Mouse (Mus musculus): ENCODE measurements around the gene Cfap299.

Cfap299 gene

DNA sequence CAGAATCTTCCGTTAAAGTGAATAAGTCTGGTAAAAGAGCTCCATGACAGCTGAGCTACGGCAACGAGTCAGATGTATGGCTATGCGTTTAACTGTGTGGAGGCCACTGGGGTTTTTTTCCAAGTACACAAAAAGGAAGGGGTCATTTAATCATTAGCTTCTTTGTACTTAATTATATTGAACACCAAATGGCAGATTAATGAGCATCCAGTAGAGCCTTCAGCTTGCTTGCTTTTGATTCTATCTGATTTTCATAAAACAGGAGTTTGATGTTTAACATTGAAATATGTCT is 47.6 kb downstream of the Cfap299 start:
- DNase-seq (ENCODE audit: low read depth), result no peak

DNA sequence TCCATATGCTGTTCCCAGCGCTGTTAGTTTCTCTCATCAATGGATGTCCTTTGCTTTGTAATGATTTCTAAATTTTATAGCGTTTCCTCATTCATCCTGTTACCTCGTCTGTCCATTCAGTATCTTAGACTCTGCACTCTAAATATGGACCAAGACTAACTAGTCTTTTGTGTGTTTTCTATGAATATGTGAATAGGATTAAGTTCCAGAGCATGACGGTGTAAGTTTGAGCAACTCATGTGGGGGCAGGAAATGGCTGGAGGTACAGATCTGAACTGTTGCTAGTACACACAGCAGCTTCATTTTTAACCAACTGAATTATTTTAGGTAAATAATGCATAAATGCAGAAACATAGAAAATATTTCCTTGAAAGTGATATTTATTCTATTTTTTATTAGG is 51.3 kb downstream of the Cfap299 start:
- DNase-seq (ENCODE audit: low read depth), result no peak

DNA sequence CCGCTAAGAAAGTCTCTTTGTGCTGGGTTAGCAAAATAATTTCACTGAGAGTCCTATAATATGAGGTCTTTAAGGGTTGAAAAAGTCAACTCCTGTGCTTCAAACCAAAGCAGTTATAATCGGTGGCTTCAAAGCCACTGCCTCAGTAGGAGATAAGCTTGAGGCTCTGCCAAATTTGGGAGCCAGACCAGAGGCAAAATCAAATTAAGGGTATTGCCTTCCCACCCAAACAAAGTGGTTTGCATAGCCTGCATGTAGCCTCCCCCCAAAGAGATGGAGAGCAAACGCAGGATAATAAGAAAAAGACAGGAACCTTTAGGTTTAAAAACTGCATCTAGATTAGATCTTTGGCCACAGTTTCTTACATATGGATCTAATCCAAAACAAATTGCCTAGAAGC is 58.0 kb downstream of the Cfap299 start:
- DNase-seq (ENCODE audit: low read depth), result no peak

DNA sequence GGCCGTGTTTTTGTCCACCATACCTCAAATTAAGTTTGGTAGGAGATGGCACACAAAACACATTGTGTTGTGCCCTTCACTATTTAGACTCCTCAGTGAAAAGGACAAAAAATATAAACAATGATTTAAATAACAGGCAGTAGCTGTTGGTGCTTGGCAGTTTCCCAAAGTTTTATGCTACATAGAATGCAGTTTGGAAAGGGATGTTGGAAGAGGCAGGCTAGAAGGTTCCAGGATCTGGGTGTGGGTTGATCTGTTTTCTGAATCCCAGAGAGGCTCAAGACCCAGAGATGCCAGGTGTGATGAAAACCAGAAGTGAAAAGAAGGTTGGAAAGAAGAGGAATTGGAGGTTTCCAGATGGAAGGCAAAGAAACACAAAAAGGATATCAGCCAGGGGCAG is 73.1 kb downstream of the Cfap299 start:
- DNase-seq (ENCODE audit: low read depth), result no peak

DNA sequence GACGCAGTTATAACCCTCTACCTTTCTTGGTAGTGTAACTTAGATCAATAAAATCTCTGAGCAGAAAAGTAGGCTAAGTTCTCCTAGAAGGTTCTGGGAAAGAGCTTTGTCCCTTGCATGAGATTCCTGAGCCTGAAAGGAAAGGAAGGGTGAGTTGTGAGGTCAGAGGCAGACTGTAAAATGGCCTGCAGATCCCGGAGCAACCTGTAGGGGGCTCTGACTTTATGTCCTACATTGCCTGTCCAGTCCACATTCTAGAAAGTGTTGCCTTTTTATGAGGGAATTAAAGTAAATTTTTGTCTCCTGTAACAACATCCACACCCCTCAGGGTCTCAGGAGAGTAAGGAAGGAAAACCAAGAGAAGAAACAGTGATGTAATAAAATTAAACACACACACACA is 81.0 kb downstream of the Cfap299 start:
- DNase-seq (ENCODE audit: low read depth), result no peak

DNA sequence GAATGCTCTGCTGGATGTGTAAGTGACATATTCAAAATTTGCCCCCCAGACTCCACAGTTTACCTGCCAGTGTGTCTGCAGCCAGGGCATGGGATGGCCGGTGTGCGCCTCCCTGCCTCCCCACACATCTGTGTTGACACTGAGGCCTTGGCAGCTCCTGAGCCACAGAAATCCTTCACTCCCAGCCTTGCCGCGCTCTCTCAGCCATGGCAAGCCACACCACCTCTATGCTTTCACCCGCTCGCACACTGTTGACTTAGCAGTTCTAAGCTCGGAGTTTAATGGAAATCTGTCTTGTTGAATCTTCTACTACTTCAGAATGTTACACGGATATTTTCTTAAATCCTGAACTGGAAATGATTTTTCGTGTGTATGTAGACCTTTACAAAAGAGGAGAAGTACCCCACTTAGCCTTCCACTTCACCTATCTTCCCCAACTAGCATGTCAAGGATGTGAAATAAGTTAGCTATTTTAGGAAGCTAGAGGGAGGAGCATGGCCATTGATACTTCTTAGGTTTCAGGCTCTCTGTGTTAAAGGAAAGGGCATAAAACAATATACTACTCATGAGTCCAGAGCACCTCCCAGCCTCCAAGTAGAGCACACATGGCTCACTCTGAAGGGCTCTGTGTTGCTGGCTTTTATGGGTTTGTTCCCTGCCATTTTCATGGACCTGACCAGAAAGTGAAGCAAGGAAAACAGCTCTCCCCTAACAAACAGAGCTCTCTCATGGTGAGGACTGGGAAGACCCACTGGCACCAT is 87.5 kb downstream of the Cfap299 start:
- no peak for DNase-seq (ENCODE audit: low read depth)

DNA sequence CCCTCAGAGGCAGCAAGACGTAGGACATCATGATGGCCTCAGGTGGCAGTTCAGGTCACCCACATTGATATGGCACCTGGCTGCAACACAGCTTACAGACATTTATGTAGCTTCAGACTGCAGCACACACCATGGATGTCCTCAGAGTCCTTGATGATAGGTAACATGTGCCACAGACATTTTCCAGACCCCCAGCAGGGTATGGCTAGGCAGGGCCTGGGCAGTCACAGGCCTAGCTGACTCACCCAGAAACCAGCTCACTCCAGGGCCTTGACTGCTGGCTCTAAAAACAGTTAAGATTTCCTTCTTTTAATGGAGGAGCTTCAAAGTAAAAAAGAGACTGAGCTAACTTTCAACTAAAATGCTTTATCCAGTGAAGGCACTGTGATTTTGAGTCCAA is 95.9 kb downstream of the Cfap299 start:
- DNase-seq (ENCODE audit: low read depth), result no peak

DNA sequence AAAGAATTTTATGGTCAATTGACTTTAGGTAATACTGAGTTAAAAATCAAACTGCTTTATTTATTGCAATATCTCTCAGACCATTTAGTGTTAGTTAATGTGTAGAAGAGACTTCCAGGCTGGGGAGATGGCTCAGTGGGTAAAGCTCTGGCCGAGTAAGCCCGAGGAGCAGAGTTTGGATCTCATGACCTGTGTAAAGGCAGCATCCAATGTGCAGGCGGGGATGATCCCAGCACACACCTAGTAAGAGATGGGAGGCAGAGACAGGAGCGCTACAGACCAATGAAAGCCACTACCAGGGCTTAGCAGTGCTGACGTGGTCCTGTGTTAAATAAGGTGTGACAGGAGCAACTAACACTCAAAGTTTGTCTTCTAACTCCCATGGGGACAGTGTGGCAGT is 97.0 kb downstream of the Cfap299 start:
- no peak for DNase-seq (ENCODE audit: low read depth)

DNA sequence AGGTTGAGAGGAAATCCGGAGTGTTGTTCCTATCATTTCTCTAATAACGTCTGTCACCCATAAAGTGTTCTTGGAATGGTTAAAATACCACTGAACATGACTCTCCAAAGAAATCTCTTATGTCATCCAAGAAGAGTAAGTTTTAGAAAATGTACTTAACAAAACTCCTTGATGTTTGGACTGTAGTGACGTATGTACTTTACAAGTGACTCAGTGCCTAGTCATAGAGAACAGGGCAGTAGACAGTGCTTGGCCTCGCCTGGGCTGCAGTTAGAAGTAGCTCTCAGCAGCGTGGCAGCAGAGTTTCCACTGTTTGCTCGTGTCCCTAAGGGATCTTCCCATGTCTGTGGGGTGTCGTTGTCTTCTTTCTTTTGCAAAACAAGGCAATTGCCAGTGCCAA is 101.0 kb downstream of the Cfap299 start:
- DNase-seq (ENCODE audit: low read depth), result no peak

DNA sequence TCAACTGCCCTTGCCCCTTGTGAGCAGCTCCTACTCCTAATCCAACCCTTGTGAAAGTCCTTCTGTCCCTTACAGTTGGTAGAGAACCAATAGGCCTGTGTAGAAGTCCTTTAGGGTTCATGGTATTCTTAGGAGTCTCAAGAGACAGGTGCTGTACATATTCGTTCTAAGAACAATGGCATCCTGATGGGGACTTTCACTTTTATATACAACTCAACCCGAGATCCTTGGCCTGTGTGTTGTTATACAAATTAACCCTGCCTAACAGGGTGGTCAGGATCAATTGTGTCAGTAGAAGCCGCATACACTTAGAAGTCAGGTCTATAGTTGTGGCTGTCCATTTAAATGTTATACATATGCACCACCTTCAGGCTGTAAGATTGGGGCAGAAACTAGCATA is 109.6 kb downstream of the Cfap299 start:
- no peak for DNase-seq (ENCODE audit: low read depth)

DNA sequence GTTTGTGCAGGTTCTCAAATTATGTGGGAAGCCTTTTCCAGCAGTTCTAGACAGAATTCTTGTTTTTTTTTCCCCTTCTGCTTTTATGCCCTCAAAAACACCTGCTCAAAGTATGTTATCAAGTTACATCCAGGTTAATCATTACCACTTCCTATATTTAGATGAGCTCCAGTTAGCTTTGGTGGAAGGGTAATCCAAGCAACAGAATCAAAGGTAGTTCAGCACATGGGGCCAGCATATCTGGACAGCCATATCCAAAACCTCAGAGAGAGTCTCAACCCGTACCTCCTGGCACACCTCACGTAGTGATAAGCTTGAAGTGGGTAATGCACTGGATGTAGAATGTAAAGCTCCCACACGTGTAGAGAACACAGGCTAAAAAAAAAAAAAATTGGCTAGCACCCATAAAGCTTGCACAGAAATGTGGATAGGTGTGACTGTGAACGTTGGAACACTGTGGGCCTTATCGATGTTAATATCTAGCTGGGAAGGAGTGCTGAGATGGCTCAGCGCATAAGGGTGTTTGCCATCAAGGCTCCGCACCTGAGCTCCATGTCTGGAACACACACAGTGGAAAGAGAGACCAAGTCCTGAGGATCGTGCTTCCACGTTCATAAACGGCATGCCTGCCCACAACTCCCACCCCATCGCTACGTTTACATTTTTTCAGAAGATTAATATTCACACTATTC is 117.8 kb downstream of the Cfap299 start:
- DNase-seq (ENCODE audit: low read depth), result no peak

DNA sequence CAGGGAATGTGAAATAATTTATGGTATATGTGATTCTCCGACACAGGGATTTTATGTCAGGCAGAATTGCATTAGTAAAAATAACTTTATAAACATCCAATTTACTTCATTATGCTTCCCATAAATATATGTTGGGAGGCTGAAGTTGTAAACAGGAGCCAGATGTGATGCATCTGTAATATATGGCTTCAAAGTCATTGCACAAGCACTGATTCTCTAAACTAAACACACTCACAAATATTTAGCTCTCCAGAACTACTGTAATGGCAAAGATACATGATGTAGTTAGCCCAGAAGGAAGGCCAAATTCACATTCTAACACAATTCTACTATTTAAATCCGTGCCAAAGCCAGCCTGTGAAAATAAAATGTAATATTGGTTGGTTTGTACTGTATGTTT is 120.8 kb downstream of the Cfap299 start:
- DNase-seq (ENCODE audit: low read depth), result no peak

DNA sequence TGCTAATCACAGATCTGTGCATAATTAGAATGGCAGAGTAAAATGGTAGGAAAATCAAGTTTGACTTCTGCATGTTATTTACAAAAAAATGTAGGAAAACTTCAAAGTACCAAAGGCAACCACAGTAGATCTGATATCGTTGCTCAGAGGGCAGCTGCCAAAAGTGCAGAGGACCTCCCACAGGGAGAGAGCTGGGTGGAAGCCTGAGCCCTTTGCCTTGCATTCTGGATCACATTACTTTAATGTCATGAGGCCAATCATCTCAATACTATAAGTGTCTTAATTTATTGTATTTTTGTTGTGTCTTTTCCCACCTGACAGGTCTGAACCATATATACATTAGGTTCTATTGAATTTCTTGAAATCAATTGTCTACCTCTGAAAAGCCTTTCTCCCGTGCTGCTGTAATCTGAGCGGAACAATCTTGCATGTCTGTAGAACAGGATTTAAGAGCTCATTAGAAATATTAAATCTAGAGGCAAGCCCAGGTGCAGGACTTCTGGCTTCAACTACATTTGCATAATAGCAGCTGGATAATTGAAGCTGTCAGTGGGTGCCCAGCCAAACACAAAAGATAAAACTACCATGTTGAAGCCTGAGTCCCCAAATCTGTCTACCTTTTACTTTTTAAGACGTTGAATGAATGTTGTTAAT is 137.9 kb downstream of the Cfap299 start:
- DNase-seq (ENCODE audit: low read depth), result no peak

DNA sequence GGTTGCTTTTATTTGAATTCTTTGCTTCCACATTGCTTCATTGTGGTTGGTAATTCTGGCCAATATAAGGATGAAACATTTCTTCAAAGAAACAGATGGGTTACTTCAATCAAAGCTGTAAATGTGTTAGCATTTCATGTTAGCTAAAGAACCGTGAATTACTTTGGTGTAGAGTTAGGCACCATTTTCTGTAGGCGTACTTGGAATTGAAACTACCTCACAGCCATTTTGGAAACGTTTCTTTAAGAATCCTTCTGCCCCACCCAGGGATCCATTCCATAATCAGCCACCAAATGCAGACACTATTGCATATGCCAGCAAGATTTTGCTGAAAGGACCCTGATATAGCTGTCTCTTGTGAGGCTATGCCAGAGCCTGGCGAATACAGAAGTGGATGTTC is 140.9 kb downstream of the Cfap299 start:
- DNase-seq (ENCODE audit: low read depth), result no peak

DNA sequence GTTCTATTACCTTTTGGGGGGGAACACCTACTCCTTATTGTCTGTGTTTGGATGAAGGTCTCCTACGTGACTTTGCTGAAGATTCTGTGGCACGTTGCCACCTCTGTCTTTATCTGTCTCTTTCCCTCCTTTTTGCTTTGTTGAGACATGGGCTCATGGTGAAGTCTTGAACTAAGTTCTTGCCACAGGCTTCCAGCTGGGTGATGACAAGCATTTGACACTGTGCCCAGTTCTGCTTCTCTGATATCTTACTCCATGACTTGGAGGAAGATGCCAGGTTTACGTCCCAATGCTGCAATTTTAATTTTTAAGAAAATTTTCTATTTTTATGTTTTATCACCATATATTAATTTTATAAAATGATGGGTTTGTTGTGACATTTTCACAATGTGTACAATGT is 147.4 kb downstream of the Cfap299 start:
- DNase-seq (ENCODE audit: low read depth), result no peak

DNA sequence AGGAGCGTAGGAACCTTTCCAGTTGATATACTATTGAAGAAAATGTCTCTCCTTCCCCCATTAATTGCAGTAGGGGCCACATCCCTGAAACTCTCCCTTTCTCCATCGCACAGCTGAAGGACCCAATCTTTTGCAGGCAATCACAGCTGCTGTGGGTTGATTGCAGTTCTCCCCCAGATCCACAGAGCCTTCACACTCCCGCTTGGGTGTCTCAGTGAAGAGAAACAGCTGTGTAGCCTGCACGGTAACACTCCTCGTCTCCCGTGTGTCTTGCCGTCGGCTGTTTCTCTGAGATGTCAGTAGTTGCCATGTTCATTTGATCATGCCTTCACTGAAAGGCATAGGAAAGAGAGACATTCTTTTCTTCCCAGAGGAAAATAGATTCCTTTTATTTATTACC is 148.2 kb downstream of the Cfap299 start:
- no peak for DNase-seq (ENCODE audit: low read depth)

DNA sequence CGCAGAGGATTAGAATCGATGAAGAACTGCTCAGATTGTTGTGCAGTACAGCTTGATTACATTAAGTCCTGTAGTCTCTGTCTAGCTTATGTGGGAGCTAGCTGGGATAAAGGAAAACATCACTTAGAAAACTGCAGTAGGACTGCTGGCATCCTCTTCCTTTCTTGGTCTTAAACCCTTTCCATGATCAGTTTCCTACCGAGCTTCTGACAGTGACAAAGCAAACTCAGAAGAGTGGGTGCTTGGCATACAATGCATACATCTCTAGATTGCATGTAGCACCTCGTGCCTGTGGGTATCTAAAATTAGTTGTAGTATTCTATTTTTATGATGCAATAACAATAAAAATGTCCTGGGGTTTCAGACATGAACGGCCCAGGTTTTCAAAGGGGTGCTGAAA is 154.4 kb downstream of the Cfap299 start:
- no peak for DNase-seq (ENCODE audit: low read depth)

DNA sequence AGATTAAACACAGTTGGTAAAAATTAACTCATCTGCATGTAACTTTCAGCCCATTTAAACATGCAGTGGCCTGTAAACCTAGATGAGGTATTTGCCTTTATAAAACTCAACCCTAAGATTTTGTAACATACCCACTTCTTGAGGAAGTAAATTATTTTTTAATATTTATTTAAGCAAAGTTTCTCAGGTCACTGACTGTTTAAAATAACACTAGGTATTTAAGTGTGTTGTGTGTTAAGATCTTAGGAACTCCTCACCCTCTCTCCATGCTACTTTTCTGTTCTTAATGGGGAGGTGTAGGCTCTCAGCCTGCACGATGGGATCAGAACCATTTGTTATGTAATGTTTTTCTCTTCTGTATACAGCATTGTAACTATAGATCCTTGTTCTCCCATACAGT is 156.1 kb downstream of the Cfap299 start:
- DNase-seq (ENCODE audit: low read depth), result no peak

DNA sequence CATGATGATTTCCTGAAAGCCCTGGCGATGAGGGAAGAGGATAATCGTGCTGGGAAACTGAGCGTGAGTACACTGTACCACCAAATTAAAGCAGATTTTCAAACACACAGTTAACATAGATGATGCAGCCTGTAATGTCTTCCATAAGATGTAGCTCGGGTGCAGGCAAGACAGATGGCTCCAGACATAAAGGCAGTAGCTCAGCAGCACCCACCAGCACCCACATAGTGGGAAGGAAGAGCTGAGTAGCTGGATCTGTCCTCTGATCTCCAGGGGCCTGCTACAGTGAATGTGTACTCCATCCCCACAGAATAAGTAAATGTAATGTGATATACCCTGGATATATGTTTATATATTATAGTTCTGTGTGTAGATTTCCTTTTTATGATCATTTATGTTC is 169.2 kb downstream of the Cfap299 start:
- no peak for DNase-seq (ENCODE audit: low read depth)

DNA sequence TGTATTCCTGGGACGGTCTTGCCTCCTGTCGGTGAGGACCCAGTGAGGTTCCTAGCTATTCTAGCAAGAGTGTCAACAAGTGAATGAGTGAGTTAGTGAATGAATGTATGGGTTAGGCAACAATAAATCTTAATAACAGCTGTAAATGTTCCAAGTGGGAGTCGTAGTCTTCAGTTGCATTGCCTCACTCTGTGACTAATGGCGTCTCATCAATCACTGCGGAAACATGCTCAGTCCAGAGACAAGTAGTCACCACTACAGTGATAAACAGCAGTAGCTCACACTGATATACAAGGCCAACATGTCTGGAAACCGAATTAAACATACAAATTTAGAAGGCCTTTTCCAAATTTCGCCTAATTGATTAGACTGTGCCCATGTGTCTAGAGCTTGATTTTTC is 187.1 kb downstream of the Cfap299 start:
- no peak for DNase-seq (ENCODE audit: low read depth)

DNA sequence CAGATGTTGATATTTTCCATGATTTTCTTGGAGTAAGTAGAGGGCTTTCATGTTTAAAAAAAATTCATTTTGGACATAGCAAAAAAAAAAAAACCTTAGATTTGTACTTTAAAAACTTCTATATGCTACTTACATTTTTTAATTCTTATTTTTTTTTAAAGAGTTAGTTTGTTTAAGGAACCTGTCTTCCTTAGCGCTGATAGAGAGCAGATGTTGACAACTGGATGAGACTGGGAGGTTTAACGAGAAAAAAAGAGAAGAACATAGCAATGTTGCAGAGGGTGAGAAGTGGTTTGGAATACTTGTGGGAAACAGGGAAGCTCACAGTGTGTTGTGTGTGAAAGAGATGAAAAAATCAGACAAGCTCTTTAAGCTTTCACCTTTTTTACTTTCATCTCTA is 191.0 kb downstream of the Cfap299 start:
- DNase-seq (ENCODE audit: low read depth), result no peak

DNA sequence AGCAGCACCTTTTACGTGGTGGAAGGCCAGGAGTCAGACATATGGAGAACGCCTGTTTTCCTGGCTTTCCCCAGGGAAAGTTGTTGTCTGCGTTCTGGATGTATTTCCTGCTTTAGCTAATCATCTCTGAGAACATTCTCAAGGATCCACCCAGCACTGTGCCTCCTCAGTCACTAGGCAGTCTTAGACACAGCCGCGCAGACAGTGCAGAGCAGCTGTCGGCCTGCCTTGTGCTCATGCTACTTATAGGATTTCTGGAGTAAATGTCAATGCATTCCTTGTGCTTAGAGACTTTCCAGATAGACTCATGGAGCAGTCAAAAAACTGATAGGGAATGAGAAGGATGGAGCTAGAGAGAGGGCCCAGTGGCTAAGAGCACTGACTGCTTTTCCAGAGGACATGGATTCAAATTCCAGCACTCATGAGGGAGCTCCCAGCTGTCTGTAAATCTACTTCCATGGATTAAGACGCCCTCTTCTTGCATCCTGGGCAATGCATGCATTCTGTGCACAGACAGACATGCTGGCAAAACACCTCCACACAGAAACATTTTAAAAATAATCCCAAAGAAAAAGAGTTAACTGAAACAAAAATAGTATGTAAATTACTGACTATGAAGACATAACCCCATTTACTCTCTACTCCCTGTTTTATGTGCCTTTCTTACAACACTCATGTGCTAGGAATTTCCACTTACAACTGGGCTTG is 193.3 kb downstream of the Cfap299 start:
- DNase-seq (ENCODE audit: low read depth), result no peak

DNA sequence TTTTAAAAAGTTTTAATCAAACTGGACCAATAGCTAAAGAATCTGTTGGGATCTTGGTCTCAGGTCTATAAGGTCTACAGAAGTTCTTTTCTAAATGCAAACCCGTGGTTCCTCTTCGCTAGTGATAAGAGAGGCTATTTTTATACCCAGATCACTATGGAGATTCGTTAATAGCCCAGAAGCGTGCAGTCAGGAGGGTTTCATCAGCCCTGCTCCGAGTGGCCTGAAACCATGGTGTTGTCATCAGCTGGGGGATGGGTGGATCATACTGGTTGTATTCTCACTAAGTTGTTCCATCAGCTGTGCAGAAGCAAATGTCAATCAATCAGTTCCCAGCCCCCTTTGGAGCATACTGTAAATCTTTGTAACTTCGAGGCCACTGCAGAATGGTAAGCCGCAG is 193.9 kb downstream of the Cfap299 start:
- no peak for DNase-seq (ENCODE audit: low read depth)
